Mouse (Mus musculus) layer of hippocampus, postnatal 14 days (tissue): ENCODE measurements around the gene Map3k14. TPM values are rescaled to one million over a fixed set of nuclear protein-coding genes. Genes with fewer than 3 reads are reported as not detected.

Experiments
- DNase-seq, 2 experiments: peaks; one replicate each; pipeline ENCODE4 v3.0.0; 2021 to 2022; ENCODE audit warnings: low spot score in 2 of 2, mixed read lengths in 1 of 2
- total RNA-seq, 2 experiments: library from RNA; stranded (reverse); gene quantifications; 2 replicates each; pipeline ENCODE4 v1.2.3; 2021

Map3k14 gene
- total RNA-seq, 2 experiments from 2014 or later: 2.4 to 3.0 TPM

- peak; percentile 63 to 66 for DNase-seq
Measured at GRCm38 (mm10) chr11:103217790-103218516, 49.3 kb downstream of the Map3k14 start, which contains the start of gene Spata32. Gene Spata32, minus strand, starts transcription at chr11:103218432.

GRCm38 (mm10) chr11:103215355-103215754 is 51.9 kb downstream of the Map3k14 start:
- DNase-seq: no peak

GRCm38 (mm10) chr11:103213712-103214111 is 53.6 kb downstream of the Map3k14 start:
- DNase-seq: no peak

- no peak for DNase-seq
Measured at GRCm38 (mm10) chr11:103210291-103210690, 57.0 kb downstream of the Map3k14 start.

GRCm38 (mm10) chr11:103208458-103208857 is 58.8 kb downstream of the Map3k14 start, which contains the start of gene 1700023F06Rik:
Gene 1700023F06Rik, minus strand, starts transcription at chr11:103208558.
- no peak for DNase-seq

GRCm38 (mm10) chr11:103206203-103206602 is 61.1 kb downstream of the Map3k14 start:
- DNase-seq: no peak

GRCm38 (mm10) chr11:103202376-103202775 is 64.9 kb downstream of the Map3k14 start:
- DNase-seq: no peak

GRCm38 (mm10) chr11:103201664-103202063 is 65.6 kb downstream of the Map3k14 start:
- DNase-seq: peak; percentile 77 to 87

GRCm38 (mm10) chr11:103198911-103199803 is 68.1 kb downstream of the Map3k14 start:
- DNase-seq: peak; percentile 75 to 78

- no peak for DNase-seq
Measured at GRCm38 (mm10) chr11:103198339-103198738, 68.9 kb downstream of the Map3k14 start.

GRCm38 (mm10) chr11:103197340-103197739 is 69.9 kb downstream of the Map3k14 start:
- DNase-seq: no peak

GRCm38 (mm10) chr11:103195656-103196055 is 71.6 kb downstream of the Map3k14 start:
- DNase-seq: no peak

- no peak for DNase-seq
Measured at GRCm38 (mm10) chr11:103195236-103195635, 72.0 kb downstream of the Map3k14 start.

- DNase-seq: no peak
Measured at GRCm38 (mm10) chr11:103193825-103194168, 73.5 kb downstream of the Map3k14 start.

- peak in 1 of 2 experiments; percentile 70 for DNase-seq
Measured at GRCm38 (mm10) chr11:103192956-103193824, 74.1 kb downstream of the Map3k14 start.

- DNase-seq: peak in 1 of 2 experiments; percentile 67
Measured at GRCm38 (mm10) chr11:103192230-103192955, 74.9 kb downstream of the Map3k14 start.

GRCm38 (mm10) chr11:103184891-103185290 is 82.4 kb downstream of the Map3k14 start:
- no peak for DNase-seq

- no peak for DNase-seq
Measured at GRCm38 (mm10) chr11:103181911-103182310, 85.4 kb downstream of the Map3k14 start.

- no peak for DNase-seq
Measured at GRCm38 (mm10) chr11:103181349-103181748, 85.9 kb downstream of the Map3k14 start.

- DNase-seq: no peak
Measured at GRCm38 (mm10) chr11:103180426-103180825, 86.8 kb downstream of the Map3k14 start.
